Mouse (Mus musculus) neural tube, embryonic 15.5 days (tissue): ENCODE measurements around the gene Jmjd6. TPM values are rescaled to one million over a fixed set of nuclear protein-coding genes. Genes with fewer than 3 reads are reported as not detected.

Source experiments
- polyA plus RNA-seq: library from polyadenylated mRNA; unstranded; fragments of >200 nt; fragmentation: Nextera tagmentation; extraction: Ambion mirVana; gene quantifications from 2 replicates; pipeline ENCODE4 v1.2.1, GENCODE M21; 2015

The Jmjd6 gene
- polyA plus RNA-seq, 1 experiment from 2014 or later = 63.2 TPM

Other genes with a start within 250 kb of the Jmjd6 start
- 1.4 and 4.0 TPM in 2 replicates for gene Rhbdf2, start 216.4 kb downstream of the Jmjd6 start, polyA plus RNA-seq
- 3.1 and 3.4 TPM in 2 replicates for gene Prcd, start 189.9 kb downstream of the Jmjd6 start, polyA plus RNA-seq
- 28.7 and 31.1 TPM in 2 replicates for gene Cygb, start 189.1 kb downstream of the Jmjd6 start, polyA plus RNA-seq
- gene St6galnac1, start 67.9 kb downstream of the Jmjd6 start, polyA plus RNA-seq = not detected in 2 replicates
- 38.2 and 43.2 TPM in 2 replicates for gene Mxra7, start 15.4 kb downstream of the Jmjd6 start, polyA plus RNA-seq
- gene Mettl23, start 171 bp downstream of the Jmjd6 start, polyA plus RNA-seq = 64.7 and 66.7 TPM in 2 replicates
- 43.5 and 51.6 TPM in 2 replicates for gene Mfsd11, start 9.0 kb upstream of the Jmjd6 start, polyA plus RNA-seq
- 514 and 555 TPM in 2 replicates for gene Srsf2, start 9.6 kb upstream of the Jmjd6 start, polyA plus RNA-seq
- gene Mgat5b, start 75.4 kb upstream of the Jmjd6 start, polyA plus RNA-seq = 20.1 and 25.0 TPM in 2 replicates